Mouse (Mus musculus) intestine, embryonic 16.5 days (tissue): ENCODE data around the gene Adcy2. TPM values are rescaled to one million over a fixed set of nuclear protein-coding genes. Genes with fewer than 3 reads are reported as not detected.

Experiments
- ATAC-seq: fragments of 200-750 bp; cut with Nextera tagmentation; 2 replicates; pipeline ENCODE4 v1.8.0; 2017; ENCODE audit warnings: moderate TSS enrichment, moderate library complexity
- H3K27ac ChIP-seq: fragments of 300-500 bp; sonication (generic); 2 replicates; pipeline ENCODE4 v1.5.1; 2014; ENCODE audit warnings: mild to moderate bottlenecking, low read length
- H3K27me3 ChIP-seq: fragments of 300-500 bp; sonication (generic); replicated peaks from 2 replicates; pipeline ENCODE4 v1.6.1; 2014; ENCODE audit warnings: low read length, control low read depth, mixed read lengths; ENCODE audit not compliant: control insufficient read depth, insufficient read depth
- H3K36me3 ChIP-seq: fragments of 300-500 bp; sonication (generic); 2 replicates; pipeline ENCODE4 v1.6.1; 2014; ENCODE audit warnings: low read length, control low read depth; ENCODE audit not compliant: control insufficient read depth, insufficient read depth
- H3K4me1 ChIP-seq: fragments of 300-500 bp; sonication (generic); 2 replicates; pipeline ENCODE4 v1.6.1; 2014; ENCODE audit warnings: low read length, control low read depth, mixed read lengths; ENCODE audit not compliant: control insufficient read depth, insufficient read depth
- H3K4me2 ChIP-seq: fragments of 300-500 bp; sonication (generic); 2 replicates; pipeline ENCODE4 v1.6.1; 2014; ENCODE audit warnings: low read depth, low read length, control low read depth
- H3K4me3 ChIP-seq: fragments of 300-500 bp; sonication (generic); 2 replicates; pipeline ENCODE4 v1.5.1; 2014; ENCODE audit warnings: mild to moderate bottlenecking, low read length
- H3K9ac ChIP-seq: fragments of 300-500 bp; sonication (generic); 2 replicates; pipeline ENCODE4 v1.6.1; 2014; ENCODE audit warnings: low read depth, low read length
- H3K9me3 ChIP-seq: fragments of 300-500 bp; sonication (generic); 2 replicates; pipeline ENCODE4 v1.6.1; 2016; ENCODE audit warnings: low read length, control low read depth; ENCODE audit not compliant: control insufficient read depth
- WGBS: fragments of 180-500 bp; shearing (Covaris S2); extraction: QIAGEN DNeasy Blood & Tissue Kit; methylation state at CpG from one replicate; pipeline ENCODE4 v1.1.7; 2014; 5-methylcytosine and 5-hydroxymethylcytosine counted together
- polyA plus RNA-seq: library from polyadenylated mRNA; unstranded; fragments of >200 nt; fragmentation: Nextera tagmentation; extraction: Ambion mirVana; gene quantifications from 2 replicates; pipeline ENCODE4 v1.2.1, GENCODE M21; 2015

Adcy2 gene
- polyA plus RNA-seq, 1 experiment from 2014 or later = 1.1 TPM

DNA sequence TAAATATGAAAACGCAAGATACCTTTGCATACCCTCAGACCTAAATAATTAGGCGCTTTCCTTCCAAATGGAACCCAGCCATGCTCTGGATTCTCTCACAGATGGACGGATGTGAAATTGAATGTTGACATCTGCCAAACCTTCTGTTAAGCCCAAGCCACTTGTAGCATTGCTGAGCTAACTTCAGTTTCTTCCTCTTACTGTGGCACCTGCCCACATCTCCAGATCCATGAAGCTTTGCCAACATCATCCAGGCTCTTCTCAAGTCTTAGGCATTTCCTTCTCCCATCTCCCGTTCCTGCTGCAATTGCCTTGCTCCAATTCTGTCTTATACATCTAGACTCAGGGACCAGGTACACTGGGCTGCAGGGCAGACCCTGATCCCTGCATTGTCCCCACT, 6.8 kb upstream of the Adcy2 start:
- WGBS = 83% methylated on average over 4 of the region's 4 CpGs
- H3K27me3 ChIP-seq = no peaks in the 10 kb centered on the region
- H3K4me1 ChIP-seq = no peaks in the 10 kb centered on the region
- no peak overlapping the region for H3K4me2 ChIP-seq
- H3K36me3 ChIP-seq = no peaks in the 10 kb centered on the region
- no peak overlapping the region for H3K9ac ChIP-seq
- no peak for ATAC-seq
- H3K4me3 ChIP-seq = no peak overlapping the region
- no peak overlapping the region for H3K27ac ChIP-seq
- H3K9me3 ChIP-seq = no peaks in the 10 kb centered on the region

- no peak overlapping the region for H3K27ac ChIP-seq
- H3K27me3 ChIP-seq = 0 out of 2 replicates have a peak, but pooled peaks cover 5% of the 10 kb centered on the region
- no peak for ATAC-seq
- H3K4me2 ChIP-seq = no peak overlapping the region
- H3K9ac ChIP-seq = no peak overlapping the region
- H3K4me3 ChIP-seq = no peak overlapping the region
- H3K9me3 ChIP-seq = no peaks in the 10 kb centered on the region
- no peaks in the 10 kb centered on the region for H3K4me1 ChIP-seq
- WGBS = 79% methylated on average over 4 of the region's 4 CpGs
- no peaks in the 10 kb centered on the region for H3K36me3 ChIP-seq
These were observed 5.1 kb upstream of the Adcy2 start for GRCm38 (mm10) chr13:69004406-69004805.

DNA sequence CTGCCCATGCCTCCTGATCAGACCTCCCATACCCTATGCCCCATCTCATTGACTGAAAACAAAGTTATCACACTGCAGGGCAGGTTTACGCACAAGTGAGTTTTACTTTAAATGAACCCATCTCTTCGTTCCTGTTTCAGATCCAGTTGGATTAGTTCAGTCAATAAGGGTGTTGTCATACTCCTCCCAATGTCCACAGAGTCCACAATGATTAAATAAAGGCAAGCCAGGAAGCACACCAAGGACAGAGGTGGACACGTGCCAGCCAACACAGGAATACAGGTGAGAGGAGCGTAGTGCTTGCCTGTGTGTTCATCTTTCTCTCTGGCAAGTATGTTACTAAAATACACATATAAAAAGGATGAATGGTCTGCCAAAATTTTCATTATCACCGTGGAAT, 3.3 kb upstream of the Adcy2 start:
- ATAC-seq = peak; percentile 40; the same call in 1 of the 2 replicates
- 57% methylated on average over 5 of the region's 5 CpGs for WGBS
- H3K27me3 ChIP-seq = peaks cover 9% of the 10 kb centered on the region; the same call in 1 of the 2 replicates
- no peaks in the 10 kb centered on the region for H3K9me3 ChIP-seq
- peaks cover 4% of the 10 kb centered on the region; the same call in 1 of the 2 replicates for H3K4me1 ChIP-seq
- no peaks in the 10 kb centered on the region for H3K36me3 ChIP-seq
- no peak overlapping the region for H3K4me3 ChIP-seq
- no peak overlapping the region for H3K4me2 ChIP-seq
- H3K9ac ChIP-seq = no peak overlapping the region
- H3K27ac ChIP-seq = no peak overlapping the region

DNA sequence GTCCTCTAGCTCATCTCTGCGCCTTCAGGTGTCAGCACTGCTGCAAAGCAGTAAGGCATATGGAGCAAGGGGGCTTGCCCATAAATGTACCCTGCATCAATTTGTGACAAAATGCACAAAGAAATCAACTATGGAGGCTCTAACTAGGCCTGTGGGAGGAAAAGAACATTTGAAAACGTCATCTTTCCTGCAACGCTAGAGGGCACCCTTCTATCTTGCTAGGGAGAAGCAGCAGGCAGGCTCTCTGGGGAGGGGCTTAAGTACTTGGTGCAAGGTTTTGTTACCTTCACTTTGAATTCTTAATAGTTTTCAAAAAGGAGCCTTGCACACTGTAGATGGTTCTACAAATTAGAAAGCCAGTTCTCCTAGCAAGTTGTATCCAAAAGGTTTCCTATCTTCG, 2.8 kb upstream of the Adcy2 start:
- no peak overlapping the region for H3K4me2 ChIP-seq
- no peaks in the 10 kb centered on the region for H3K9me3 ChIP-seq
- peaks cover 6% of the 10 kb centered on the region; the same call in 1 of the 2 replicates for H3K4me1 ChIP-seq
- no peak overlapping the region for H3K4me3 ChIP-seq
- WGBS = 22% methylated on average over 4 of the region's 4 CpGs
- no peak overlapping the region for H3K27ac ChIP-seq
- peaks cover 9% of the 10 kb centered on the region; the same call in 1 of the 2 replicates for H3K27me3 ChIP-seq
- ATAC-seq = peak; percentile 22; the same call in 1 of the 2 replicates
- H3K36me3 ChIP-seq = no peaks in the 10 kb centered on the region
- no peak overlapping the region for H3K9ac ChIP-seq

- peak overlapping the region; percentile 74 for H3K9ac ChIP-seq
These were observed 485 bp upstream of the Adcy2 start for GRCm38 (mm10) chr13:68999826-69000225.

GRCm38 (mm10) chr13:68998558-68998917, 803 bp downstream of the Adcy2 start:
- under 1% methylated on average over 17 of the region's 17 CpGs for WGBS
- Histone ChIP-seq H3K9ac (peak overlapping the region; percentile 74), H3K4me3 (peak overlapping the region; percentile 68), H3K4me2 (peak overlapping the region; percentile 94), H3K9me3 (no peaks in the 10 kb centered on the region), H3K36me3 (no peaks in the 10 kb centered on the region), H3K4me1 (peaks cover 6% of the 10 kb centered on the region; the same call in 1 of the 2 replicates), H3K27ac (peak overlapping the region; percentile 43; the same call in 1 of the 2 replicates), H3K27me3 (peaks cover 9% of the 10 kb centered on the region; the same call in 1 of the 2 replicates)
- ATAC-seq = peak; percentile 4; the same call in 1 of the 2 replicates

More at GRCm38 (mm10) chr13:68999826-69000225, 485 bp upstream of the Adcy2 start:
- H3K27ac ChIP-seq = 0 out of 2 replicates have a peak overlapping the region, but pooled peaks have one; percentile 4
- H3K9me3 ChIP-seq = no peaks in the 10 kb centered on the region
- WGBS = 52% methylated on average over 5 of the region's 5 CpGs
- H3K4me3 ChIP-seq = peak overlapping the region; percentile 68
- ATAC-seq = no peak
- H3K4me1 ChIP-seq = peaks cover 6% of the 10 kb centered on the region; the same call in 1 of the 2 replicates
- H3K4me2 ChIP-seq = peak overlapping the region; percentile 94
- peaks cover 9% of the 10 kb centered on the region; the same call in 1 of the 2 replicates for H3K27me3 ChIP-seq
- H3K36me3 ChIP-seq = no peaks in the 10 kb centered on the region

DNA sequence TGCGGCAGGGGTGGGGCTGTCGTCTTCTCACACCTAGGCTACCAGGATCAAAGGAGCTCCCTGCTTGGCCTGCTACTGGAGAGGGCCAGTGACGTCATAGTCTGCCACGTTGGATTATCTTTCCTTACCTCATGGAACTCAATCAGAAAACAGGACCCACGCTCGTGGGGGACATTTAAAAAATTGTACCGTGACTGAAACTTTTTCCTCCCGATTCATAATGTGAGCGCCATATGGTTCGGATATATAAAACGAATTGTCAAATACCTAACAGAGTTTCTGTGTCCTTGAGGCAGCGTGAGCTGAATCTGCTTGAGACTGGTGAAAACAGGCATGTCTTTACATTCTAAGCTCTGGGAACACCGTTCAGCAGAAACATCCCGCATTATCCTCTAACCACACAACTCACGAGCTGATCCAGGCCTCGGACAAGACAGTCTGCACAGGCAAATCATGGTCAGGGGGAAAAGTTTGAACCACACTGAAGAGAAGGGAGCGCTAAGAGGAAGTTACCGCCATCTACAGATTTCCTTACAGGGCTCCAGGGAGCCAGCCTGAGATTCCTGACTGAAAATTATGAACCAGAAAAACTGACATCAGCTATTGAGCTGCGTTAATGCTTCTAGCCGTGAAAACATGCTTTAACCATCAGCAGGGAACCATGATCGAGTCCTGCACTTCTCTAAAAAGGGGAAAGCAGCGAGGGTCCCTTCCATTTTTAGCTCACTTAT, 1.4 kb downstream of the Adcy2 start:
- Histone ChIP-seq H3K9ac (peak overlapping the region; percentile 74), H3K27me3 (peaks cover 9% of the 10 kb centered on the region; the same call in 1 of the 2 replicates), H3K4me2 (peak overlapping the region; percentile 94), H3K27ac (no peak overlapping the region), H3K9me3 (no peaks in the 10 kb centered on the region), H3K36me3 (no peaks in the 10 kb centered on the region), H3K4me1 (peaks cover 6% of the 10 kb centered on the region; the same call in 1 of the 2 replicates), H3K4me3 (peak overlapping the region; percentile 68)
- no peak for ATAC-seq
- 8% methylated on average over 22 of the region's 22 CpGs for WGBS

DNA sequence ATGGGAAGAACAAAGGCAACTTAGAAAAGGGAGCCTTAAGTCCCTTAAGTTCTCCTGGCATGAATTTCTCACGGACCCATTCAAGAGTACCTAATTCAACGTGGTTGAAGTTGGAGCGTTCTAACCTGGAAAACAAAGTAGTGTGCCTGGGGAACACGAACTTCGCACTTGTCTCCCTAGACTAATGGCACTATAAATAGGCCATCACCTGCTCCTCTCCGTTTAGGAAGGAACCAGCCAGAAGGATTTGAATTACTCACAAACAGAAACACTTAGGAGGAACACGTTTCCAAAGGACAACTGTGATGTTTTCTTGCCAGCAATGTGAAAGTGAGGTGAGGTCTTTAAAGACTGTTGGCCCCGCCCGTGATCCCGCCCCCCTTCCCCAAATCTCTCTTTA, 2.0 kb downstream of the Adcy2 start:
- no peak overlapping the region for H3K9ac ChIP-seq
- ATAC-seq = no peak
- no peaks in the 10 kb centered on the region for H3K9me3 ChIP-seq
- H3K4me3 ChIP-seq = peak overlapping the region; percentile 68
- WGBS = 29% methylated on average over 10 of the region's 10 CpGs
- H3K27me3 ChIP-seq = peaks cover 9% of the 10 kb centered on the region; the same call in 1 of the 2 replicates
- H3K36me3 ChIP-seq = no peaks in the 10 kb centered on the region
- H3K4me1 ChIP-seq = peaks cover 6% of the 10 kb centered on the region; the same call in 1 of the 2 replicates
- no peak overlapping the region for H3K27ac ChIP-seq
- peak overlapping the region; percentile 94 for H3K4me2 ChIP-seq

DNA sequence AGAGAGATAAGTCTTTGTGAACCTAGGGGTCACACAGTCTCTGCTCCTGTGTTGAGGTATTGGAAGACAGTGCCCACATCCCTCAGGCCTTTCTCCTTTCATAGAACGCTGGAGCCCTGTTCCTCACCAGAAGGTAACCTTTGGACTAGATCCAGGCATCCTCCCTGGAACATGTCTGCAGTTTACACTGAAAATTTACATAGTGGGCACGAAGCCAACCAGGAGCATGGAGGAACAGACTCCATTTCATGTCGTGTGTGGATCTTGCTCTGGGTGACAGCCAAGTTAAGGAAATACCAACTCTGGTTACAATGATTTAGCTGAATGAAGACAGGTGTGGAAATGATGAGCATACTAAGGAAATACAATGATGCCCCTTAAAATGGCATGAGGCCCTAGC, 2.7 kb downstream of the Adcy2 start:
- no peak for ATAC-seq

More for the DNA sequence above, 2.7 kb downstream of the Adcy2 start:
- Histone ChIP-seq H3K27me3 (peaks cover 9% of the 10 kb centered on the region; the same call in 1 of the 2 replicates), H3K4me3 (no peak overlapping the region), H3K27ac (no peak overlapping the region), H3K4me1 (peaks cover 6% of the 10 kb centered on the region; the same call in 1 of the 2 replicates), H3K4me2 (no peak overlapping the region), H3K36me3 (no peaks in the 10 kb centered on the region), H3K9ac (no peak overlapping the region), H3K9me3 (no peaks in the 10 kb centered on the region)
- 52% methylated on average over 3 of the region's 3 CpGs for WGBS
